Mouse (Mus musculus) hematopoietic stem cell, adult 5-6 weeks (primary cell): ENCODE data around the gene Lsm14a. TPM values are rescaled to one million over a fixed set of nuclear protein-coding genes. Genes with fewer than 3 reads are reported as not detected.

ENCODE experiments used
- total RNA-seq: library from RNA; stranded (forward); fragments of 172-1452, 232-1000 nt; gene quantifications from 2 replicates; pipeline ENCODE4 v1.2.3, GENCODE M21; 2017

Gene Lsm14a
- total RNA-seq, 1 experiment from 2014 or later: 92.6 TPM

Other genes starting within 250 kb of the Lsm14a start
- gene Uba2, start 223.7 kb downstream of the Lsm14a start, total RNA-seq: 152 and 171 TPM in 2 replicates
- gene Pdcd2l, start 196.7 kb downstream of the Lsm14a start, total RNA-seq: 19.7 and 22.8 TPM in 2 replicates
- gene Gpi1, start 163.0 kb downstream of the Lsm14a start, total RNA-seq: 325 and 357 TPM in 2 replicates
- not detected in 2 replicates for gene Gm6096, start 142.3 kb downstream of the Lsm14a start, total RNA-seq
- 24.9 and 28.0 TPM in 2 replicates for gene 4931406P16Rik, start 79.8 kb downstream of the Lsm14a start, total RNA-seq